In genomic region chr11:96349491-96350340, GRCm38 (mm10) we compare ENCODE assay signal across 11 mouse cellular contexts. TPM values are rescaled to one million over a fixed set of nuclear protein-coding genes. Genes with fewer than 3 reads are reported as not detected.
DNase-seq lines count a peak whose midpoint lies in the region; ATAC-seq lines count a peak whose summit lies in the region.
"Had no signal": no experiment of that assay in that cellular context is flagged by ENCODE, and none has a peak within 500 bp of the region (broad histone marks: within the 10 kb centered on the region; RNA-seq: fewer than 3 reads in every experiment).

No protein-coding gene starts in this region.

- no peak overlapping the region for H3K9ac ChIP-seq in heart, embryonic 16.5 days (ENCODE audit: low read length)
- H3K9ac ChIP-seq in neural tube, embryonic 13.5 days = peak overlapping the region; percentile 100
- H3K9ac ChIP-seq: forebrain, embryonic 13.5 days had no signal

- peaks cover 5% of the 10 kb centered on the region for H3K4me1 ChIP-seq in heart, embryonic 16.5 days (ENCODE audit: control insufficient read depth, insufficient read depth, low read length)
- peaks cover 67% of the 10 kb centered on the region for H3K4me1 ChIP-seq in neural tube, embryonic 13.5 days (replicated peaks)

- 34% methylated on average over 14 of the region's 14 CpGs for WGBS in heart, embryonic 16.5 days
- 1% methylated on average over 14 of the region's 14 CpGs for WGBS in neural tube, embryonic 13.5 days

- DNase-seq in heart, adult 18-20 months = no peak
- peak; percentile 86 for DNase-seq in embryo, embryonic 10.5 days (ENCODE audit: low spot score)
- peak; percentile 51 for DNase-seq in kidney, adult 11 months
- DNase-seq in frontal cortex, adult 2 months (ENCODE audit: extremely low spot score in 1 of 2, low spot score in 1 of 2) = no peak
- no peak for DNase-seq in c-Kit-positive CD71-positive TER-119-positive erythroid progenitor cells, embryonic 14.5 days (ENCODE audit: low spot score)
- DNase-seq: retina, postnatal 1 day had no signal

- no peak for ATAC-seq in heart, embryonic 16.5 days (replicated peaks; ENCODE audit: extremely low read depth, insufficient read depth, low FRiP score)
- ATAC-seq in neural tube, embryonic 13.5 days (ENCODE audit: low read depth) = no peak
- no peak for ATAC-seq in erythroid progenitor cell, adult 5-6 weeks (replicated peaks; ENCODE audit: low FRiP score, poor library complexity, severe bottlenecking)
- ATAC-seq: forebrain, embryonic 13.5 days had no signal

- peak overlapping the region; percentile 45; the same call in 1 of the 2 replicates for H3K27ac ChIP-seq in heart, embryonic 16.5 days (ENCODE audit: low read length)
- peak overlapping the region; percentile 100 for H3K27ac ChIP-seq in neural tube, embryonic 13.5 days (replicated peaks)
- H3K27ac ChIP-seq: forebrain, embryonic 13.5 days had no signal

- H3K9me3 ChIP-seq in heart, embryonic 16.5 days (replicated peaks; ENCODE audit: control insufficient read depth, low read length) = no peaks in the 10 kb centered on the region
- H3K9me3 ChIP-seq in neural tube, embryonic 13.5 days = no peaks in the 10 kb centered on the region
- H3K9me3 ChIP-seq: forebrain, embryonic 13.5 days had no signal

- H3K36me3 ChIP-seq in heart, embryonic 16.5 days (ENCODE audit: control insufficient read depth, insufficient read depth) = no peaks in the 10 kb centered on the region
- peaks cover 25% of the 10 kb centered on the region for H3K36me3 ChIP-seq in neural tube, embryonic 13.5 days

- peak overlapping the region; percentile 33; the same call in 1 of the 2 replicates for H3K4me2 ChIP-seq in heart, embryonic 16.5 days (ENCODE audit: low read depth, low read length)
- H3K4me2 ChIP-seq in neural tube, embryonic 13.5 days = peak overlapping the region; percentile 95
- H3K4me2 ChIP-seq: forebrain, embryonic 13.5 days had no signal

- H3K27me3 ChIP-seq in heart, embryonic 16.5 days (ENCODE audit: control insufficient read depth, insufficient read depth, low read length) = peaks cover 86% of the 10 kb centered on the region
- no peaks in the 10 kb centered on the region for H3K27me3 ChIP-seq in neural tube, embryonic 13.5 days

- no peak overlapping the region for H3K4me3 ChIP-seq in heart, embryonic 16.5 days (ENCODE audit: low read length)
- H3K4me3 ChIP-seq in neural tube, embryonic 13.5 days = peak overlapping the region; percentile 31
- H3K4me3 ChIP-seq: forebrain, embryonic 13.5 days had no signal

RNA-seq across cellular contexts. Expression of gene Hoxb2, which starts 0.6 kb away (rescaled TPM):
- 2.5 and 3.1 TPM in 2 replicates for polyA plus RNA-seq in heart, embryonic 16.5 days (2015; fragmentation: Nextera tagmentation; extraction: Ambion mirVana)
- under 1 TPM; 0.46 to 0.62 TPM for total RNA-seq in heart, adult 18-20 months (2021)
- 63.0 and 67.1 TPM in 2 replicates for polyA plus RNA-seq in neural tube, embryonic 13.5 days (2015; fragmentation: Nextera tagmentation; extraction: Ambion mirVana)
- polyA plus RNA-seq in frontal cortex, adult 2 months (2012; rRNA removed) = 0.06 TPM in 1 of 2 replicates, not detected in the other
- not detected in 2 replicates for total RNA-seq in erythroid progenitor cell, adult 5-6 weeks (2015; ENCODE audit: low replicate concordance)
- total RNA-seq in erythroid progenitor cell, adult 5-6 weeks (2017; ENCODE audit: low replicate concordance) = 1.0 TPM in 1 of 2 replicates, not detected in the other
- total RNA-seq: megakaryocyte, adult 5-6 weeks had no signal
- polyA plus RNA-seq: forebrain, embryonic 13.5 days had no signal

RNA-seq across cellular contexts. Expression of gene Hoxb1, which starts 15.8 kb away (rescaled TPM):
- polyA plus RNA-seq in heart, embryonic 16.5 days (2015; fragmentation: Nextera tagmentation; extraction: Ambion mirVana) = 0.07 TPM in 1 of 2 replicates, not detected in the other
- total RNA-seq in heart, adult 18-20 months (2021) = not detected
- polyA plus RNA-seq in neural tube, embryonic 13.5 days (2015; fragmentation: Nextera tagmentation; extraction: Ambion mirVana) = 1.2 and 1.6 TPM in 2 replicates
- not detected in 2 replicates for polyA plus RNA-seq in frontal cortex, adult 2 months (2012; rRNA removed)
- total RNA-seq in erythroid progenitor cell, adult 5-6 weeks (2015; ENCODE audit: low replicate concordance) = not detected in 2 replicates
- not detected in 2 replicates for total RNA-seq in erythroid progenitor cell, adult 5-6 weeks (2017; ENCODE audit: low replicate concordance)
- total RNA-seq: megakaryocyte, adult 5-6 weeks had no signal
- polyA plus RNA-seq: forebrain, embryonic 13.5 days had no signal

RNA-seq across cellular contexts. Expression of gene Hoxb3, which starts 26.6 kb away (rescaled TPM):
- polyA plus RNA-seq in heart, embryonic 16.5 days (2015; fragmentation: Nextera tagmentation; extraction: Ambion mirVana) = 0.24 and 0.79 TPM in 2 replicates
- total RNA-seq in heart, adult 18-20 months (2021) = under 1 TPM; 0.12 to 0.57 TPM
- polyA plus RNA-seq in neural tube, embryonic 13.5 days (2015; fragmentation: Nextera tagmentation; extraction: Ambion mirVana) = 12.8 and 14.7 TPM in 2 replicates
- polyA plus RNA-seq in frontal cortex, adult 2 months (2012; rRNA removed) = not detected in 2 replicates
- not detected in 2 replicates for total RNA-seq in erythroid progenitor cell, adult 5-6 weeks (2015; ENCODE audit: low replicate concordance)
- not detected in 2 replicates for total RNA-seq in erythroid progenitor cell, adult 5-6 weeks (2017; ENCODE audit: low replicate concordance)
- polyA plus RNA-seq: forebrain, embryonic 13.5 days had no signal

RNA-seq across cellular contexts. Expression of gene Hoxb4, which starts 31.6 kb away (rescaled TPM):
- 0.28 and 0.32 TPM in 2 replicates for polyA plus RNA-seq in heart, embryonic 16.5 days (2015; fragmentation: Nextera tagmentation; extraction: Ambion mirVana)
- total RNA-seq in heart, adult 18-20 months (2021) = under 1 TPM; 0.62 to 0.64 TPM
- 7.5 and 8.7 TPM in 2 replicates for polyA plus RNA-seq in neural tube, embryonic 13.5 days (2015; fragmentation: Nextera tagmentation; extraction: Ambion mirVana)
- 0.04 TPM in 1 of 2 replicates, not detected in the other for polyA plus RNA-seq in frontal cortex, adult 2 months (2012; rRNA removed)
- 1.3 TPM in 1 of 2 replicates, not detected in the other for total RNA-seq in erythroid progenitor cell, adult 5-6 weeks (2015; ENCODE audit: low replicate concordance)
- not detected in 2 replicates for total RNA-seq in erythroid progenitor cell, adult 5-6 weeks (2017; ENCODE audit: low replicate concordance)
- polyA plus RNA-seq: forebrain, embryonic 13.5 days had no signal

RNA-seq across cellular contexts. Expression of gene Hoxb5, which starts 46.6 kb away (rescaled TPM):
- 0.76 and 2.8 TPM in 2 replicates for polyA plus RNA-seq in heart, embryonic 16.5 days (2015; fragmentation: Nextera tagmentation; extraction: Ambion mirVana)
- under 1 TPM; 0.12 to 0.21 TPM for total RNA-seq in heart, adult 18-20 months (2021)
- polyA plus RNA-seq in neural tube, embryonic 13.5 days (2015; fragmentation: Nextera tagmentation; extraction: Ambion mirVana) = 67.1 and 88.3 TPM in 2 replicates
- polyA plus RNA-seq in frontal cortex, adult 2 months (2012; rRNA removed) = 0.11 TPM in 1 of 2 replicates, not detected in the other
- not detected in 2 replicates for total RNA-seq in erythroid progenitor cell, adult 5-6 weeks (2015; ENCODE audit: low replicate concordance)
- not detected in 2 replicates for total RNA-seq in erythroid progenitor cell, adult 5-6 weeks (2017; ENCODE audit: low replicate concordance)
- total RNA-seq: megakaryocyte, adult 5-6 weeks had no signal
- polyA plus RNA-seq: forebrain, embryonic 13.5 days had no signal

Comparison
In these comparisons a context has a peak if more than half of its experiments do, and no peak if none do; other contexts are left out.
1. DNase-seq: peak in embryo, embryonic 10.5 days (single experiment) and kidney, adult 11 months (single experiment); none in heart, adult 18-20 months (0 of 2), frontal cortex, adult 2 months (0 of 2) and c-Kit-positive CD71-positive TER-119-positive erythroid progenitor cells, embryonic 14.5 days (single experiment).
2. RNA of gene Hoxb2, which starts 0.6 kb away (polyA plus RNA-seq): 63.0 to 67.1 TPM in neural tube, embryonic 13.5 days; 2.5 to 3.1 TPM in heart, embryonic 16.5 days and 0.06 TPM in frontal cortex, adult 2 months; every median in the first group is over 10 times any median in the second.